Mouse (Mus musculus) myocyte (in vitro differentiated cells): Measurements from ENCODE around the gene Prcc. TPM values are rescaled to one million over a fixed set of nuclear protein-coding genes. Genes with fewer than 3 reads are reported as not detected.

ENCODE experiments used
- H3K27me3 ChIP-seq: one replicate; pipeline ENCODE4 v1.6.1; 2011; ENCODE audit not compliant: control insufficient read depth, insufficient read depth, insufficient read length
- H3K36me3 ChIP-seq: one replicate; pipeline ENCODE4 v1.6.1; 2011; ENCODE audit not compliant: control insufficient read depth, insufficient read depth
- H3K4me2 ChIP-seq: one replicate; pipeline ENCODE4 v1.6.1; 2011; ENCODE audit warnings: low read depth, control low read depth
- H3K4me3 ChIP-seq: one replicate; pipeline ENCODE4 v1.5.1; 2011; ENCODE audit warnings: mild to moderate bottlenecking, control low read depth, moderate library complexity
- H3K79me2 ChIP-seq: one replicate; pipeline ENCODE4 v1.6.1; 2011; ENCODE audit not compliant: control insufficient read depth, insufficient read depth
- H3ac ChIP-seq: one replicate; pipeline ENCODE4 v1.6.1; 2011; ENCODE audit not compliant: control insufficient read depth, insufficient read length
- CEBPB ChIP-seq: IDR thresholded peaks from 2 replicates; pipeline ENCODE4 v1.6.1; 2011; ENCODE audit warnings: mild to moderate bottlenecking, moderate library complexity; ENCODE audit not compliant: poor library complexity, insufficient read depth, severe bottlenecking
- E2F4 ChIP-seq: IDR thresholded peaks from one replicate; pipeline ENCODE4 v1.6.1; 2011; ENCODE audit warnings: mild to moderate bottlenecking, control low read depth, moderate library complexity; ENCODE audit not compliant: insufficient read depth
- MAX ChIP-seq: IDR thresholded peaks from one replicate; pipeline ENCODE4 v1.6.1; 2011; ENCODE audit warnings: low read depth, mild to moderate bottlenecking, control low read depth
- MYOD1 ChIP-seq, 3 experiments: IDR thresholded peaks; one replicate each; pipeline ENCODE4 v1.6.1; 2011; ENCODE audit warnings: control low read depth in 2 of 3, low read depth in 2 of 3, mild to moderate bottlenecking in 2 of 3, moderate library complexity in 1 of 3; ENCODE audit not compliant: insufficient read length in 2 of 3, control insufficient read depth in 1 of 3
- MYOG ChIP-seq, 3 experiments: IDR thresholded peaks; one replicate each; pipeline ENCODE4 v1.6.1; 2011; ENCODE audit warnings: control low read depth in 2 of 3, low read depth in 2 of 3, mild to moderate bottlenecking in 2 of 3; ENCODE audit not compliant: insufficient read length in 2 of 3, control insufficient read depth in 1 of 3, insufficient read depth in 1 of 3
- POLR2A ChIP-seq: IDR thresholded peaks from one replicate; pipeline ENCODE4 v1.6.1; 2011; ENCODE audit warnings: low read depth, mild to moderate bottlenecking, control low read depth, moderate library complexity; ENCODE audit not compliant: insufficient read length
- POLR2AphosphoS2 ChIP-seq: IDR thresholded peaks from one replicate; pipeline ENCODE4 v1.6.1; 2011; ENCODE audit warnings: low read depth, control low read depth; ENCODE audit not compliant: insufficient read length
- REST ChIP-seq: IDR thresholded peaks from one replicate; pipeline ENCODE4 v1.6.1; 2011; ENCODE audit warnings: mild to moderate bottlenecking, control low read depth, moderate library complexity; ENCODE audit not compliant: insufficient read depth, insufficient read length
- SRF ChIP-seq: IDR thresholded peaks from one replicate; pipeline ENCODE4 v1.6.1; 2011; ENCODE audit warnings: low read depth; ENCODE audit not compliant: control insufficient read depth, insufficient read length
- TCF12 ChIP-seq: IDR thresholded peaks from one replicate; pipeline ENCODE4 v1.6.1; 2011; ENCODE audit warnings: mild to moderate bottlenecking, control low read depth; ENCODE audit not compliant: poor library complexity, insufficient read depth, severe bottlenecking
- TCF3 ChIP-seq: IDR thresholded peaks from one replicate; pipeline ENCODE4 v1.6.1; 2011; ENCODE audit warnings: low read depth, control low read depth; ENCODE audit not compliant: insufficient read length
- USF1 ChIP-seq: IDR thresholded peaks from one replicate; pipeline ENCODE4 v1.6.1; 2011; ENCODE audit warnings: low read depth, mild to moderate bottlenecking, control low read depth, moderate library complexity
- polyA plus RNA-seq: library from polyadenylated mRNA; unstranded; fragments of >200 nt; fragmentation: generic; extraction: Trizol; gene quantifications from one replicate; pipeline ENCODE4 v1.2.1, GENCODE M21; 2012; ENCODE audit warnings: missing spikeins

Gene Prcc
- polyA plus RNA-seq, 1 experiment, result 46.3 TPM

DNA sequence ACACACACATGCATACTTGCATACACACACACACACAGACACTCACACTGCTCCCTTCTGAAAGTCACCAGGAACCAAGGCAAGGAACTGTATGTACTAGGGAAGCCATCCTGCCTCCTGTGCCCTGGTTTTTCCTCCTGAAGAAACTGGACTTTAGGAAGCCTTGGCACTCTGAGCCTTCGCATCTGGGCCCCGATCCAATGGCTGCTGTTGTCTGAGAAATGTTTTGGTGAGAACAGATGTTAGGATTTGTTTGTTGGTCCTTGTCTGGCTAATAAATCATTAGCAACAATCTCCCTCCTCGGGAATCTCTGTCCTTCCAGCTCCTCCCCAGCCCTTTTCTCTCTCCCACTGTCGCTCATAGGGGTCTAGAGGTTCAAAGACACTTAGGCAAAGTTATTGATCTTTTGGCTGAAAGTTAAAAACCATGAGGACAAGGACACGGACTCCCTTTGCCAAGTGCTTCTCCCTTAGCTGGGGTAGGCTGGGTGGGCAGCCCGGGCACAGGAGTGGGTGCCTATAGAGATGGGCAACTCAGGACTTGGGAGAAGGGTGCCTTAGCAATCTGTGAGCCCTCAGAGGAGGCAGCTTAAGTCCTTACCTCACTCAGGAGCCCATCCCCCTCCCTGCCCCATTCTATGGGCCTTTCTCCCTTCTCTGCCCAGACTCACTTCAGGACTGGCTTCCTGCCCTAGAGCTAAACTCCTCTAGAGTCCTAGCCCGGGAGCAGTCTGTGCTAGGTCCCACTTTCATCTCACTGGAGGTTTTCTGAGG lies 30.4 kb downstream of the Prcc start:
- H3K36me3 ChIP-seq, result peaks cover 5% of the 10 kb centered on the region
- H3K4me2 ChIP-seq, result no peak overlapping the region
- H3K79me2 ChIP-seq, result no peaks in the 10 kb centered on the region
- no peak overlapping the region for H3ac ChIP-seq
- no peak overlapping the region for H3K4me3 ChIP-seq
- no peaks in the 10 kb centered on the region for H3K27me3 ChIP-seq
- TF ChIP-seq MYOG (IDR thresholded peaks at IDR 0.05; ENCODE audit: control insufficient read depth in 1 of 3, insufficient read depth in 1 of 3, insufficient read length in 2 of 3, low read depth in 2 of 3) (no peak), SRF (no peak), USF1 (no peak), REST (no peak), TCF12 (no peak)

GRCm38 (mm10) chr3:87849117-87849516 lies 36.3 kb downstream of the Prcc start:
- Histone ChIP-seq H3ac (no peak overlapping the region), H3K27me3 (no peaks in the 10 kb centered on the region), H3K4me2 (no peak overlapping the region), H3K79me2 (no peaks in the 10 kb centered on the region), H3K4me3 (no peak overlapping the region), H3K36me3 (no peaks in the 10 kb centered on the region)
- TF ChIP-seq POLR2A (no peak), MYOD1 (IDR thresholded peaks at IDR 0.05; ENCODE audit: control insufficient read depth in 1 of 3, insufficient read length in 2 of 3, low read depth in 2 of 3) (no peak), POLR2AphosphoS2 (no peak), MYOG (IDR thresholded peaks at IDR 0.05; ENCODE audit: control insufficient read depth in 1 of 3, insufficient read depth in 1 of 3, insufficient read length in 2 of 3, low read depth in 2 of 3) (no peak), CEBPB (no peak), TCF12 (no peak), MAX (no peak), TCF3 (no peak), SRF (no peak), REST (no peak), E2F4 (no peak), USF1 (no peak)

- Histone ChIP-seq H3ac (no peak overlapping the region), H3K36me3 (no peaks in the 10 kb centered on the region), H3K4me3 (no peak overlapping the region), H3K79me2 (no peaks in the 10 kb centered on the region), H3K4me2 (no peak overlapping the region), H3K27me3 (no peaks in the 10 kb centered on the region)
- TF ChIP-seq USF1 (no peak), REST (no peak), MYOD1 (IDR thresholded peaks at IDR 0.05; ENCODE audit: control insufficient read depth in 1 of 3, insufficient read length in 2 of 3, low read depth in 2 of 3) (no peak), POLR2A (no peak), TCF12 (no peak), POLR2AphosphoS2 (no peak), TCF3 (no peak), E2F4 (no peak), MAX (no peak), CEBPB (no peak), MYOG (IDR thresholded peaks at IDR 0.05; ENCODE audit: control insufficient read depth in 1 of 3, insufficient read depth in 1 of 3, insufficient read length in 2 of 3, low read depth in 2 of 3) (no peak), SRF (no peak)
Measured at GRCm38 (mm10) chr3:87847680-87848079, 37.7 kb downstream of the Prcc start.

- Histone ChIP-seq H3K4me3 (no peak within 1 kb of the TSS), H3K79me2 (no peaks in the 10 kb centered on the region), H3K36me3 (no peaks in the 10 kb centered on the region), H3ac (no peak within 1 kb of the TSS), H3K27me3 (no peaks in the 10 kb centered on the region), H3K4me2 (no peak within 1 kb of the TSS)
- TF ChIP-seq E2F4, result no peak
- TF ChIP-seq MYOG (IDR thresholded peaks at IDR 0.05; ENCODE audit: control insufficient read depth in 1 of 3, insufficient read depth in 1 of 3, insufficient read length in 2 of 3, low read depth in 2 of 3), result no peak
- TF ChIP-seq CEBPB, result no peak
- TF ChIP-seq SRF, result no peak
- TF ChIP-seq TCF3, result no peak
- no peak for TF ChIP-seq USF1
- TF ChIP-seq REST, result no peak
- TF ChIP-seq POLR2A, result no peak
- TF ChIP-seq MAX, result no peak
Measured at GRCm38 (mm10) chr3:87846650-87847110, 38.7 kb downstream of the Prcc start, which contains the start of gene Sh2d2a. TSS of gene Sh2d2a (plus strand) at chr3:87846755.

GRCm38 (mm10) chr3:87846186-87846585 lies 39.2 kb downstream of the Prcc start:
- Histone ChIP-seq H3K79me2 (no peaks in the 10 kb centered on the region), H3ac (no peak overlapping the region)
- TF ChIP-seq POLR2A (no peak), CEBPB (no peak), REST (no peak), POLR2AphosphoS2 (no peak), USF1 (no peak), TCF12 (no peak), MAX (no peak), SRF (no peak), TCF3 (no peak), E2F4 (no peak), MYOD1 (IDR thresholded peaks at IDR 0.05; ENCODE audit: control insufficient read depth in 1 of 3, insufficient read length in 2 of 3, low read depth in 2 of 3) (no peak), MYOG (IDR thresholded peaks at IDR 0.05; ENCODE audit: control insufficient read depth in 1 of 3, insufficient read depth in 1 of 3, insufficient read length in 2 of 3, low read depth in 2 of 3) (no peak)

More at GRCm38 (mm10) chr3:87846186-87846585, 39.2 kb downstream of the Prcc start:
- no peaks in the 10 kb centered on the region for H3K27me3 ChIP-seq
- no peak overlapping the region for H3K4me2 ChIP-seq
- no peaks in the 10 kb centered on the region for H3K36me3 ChIP-seq
- no peak overlapping the region for H3K4me3 ChIP-seq
